Mouse (Mus musculus) G1E (cell line): ENCODE results near the gene Arrdc5.

ENCODE experiments used
- CTCF ChIP-seq: IDR thresholded peaks from 2 replicates; pipeline ENCODE4 v1.5.1; 2012; ENCODE audit warnings: low read depth, low read length, inconsistent platforms, mixed read lengths
- GATA1 ChIP-seq: IDR thresholded peaks from 2 replicates; pipeline ENCODE4 v1.6.1; 2012; ENCODE audit warnings: borderline replicate concordance, low read length, inconsistent platforms, mixed read lengths

DNA sequence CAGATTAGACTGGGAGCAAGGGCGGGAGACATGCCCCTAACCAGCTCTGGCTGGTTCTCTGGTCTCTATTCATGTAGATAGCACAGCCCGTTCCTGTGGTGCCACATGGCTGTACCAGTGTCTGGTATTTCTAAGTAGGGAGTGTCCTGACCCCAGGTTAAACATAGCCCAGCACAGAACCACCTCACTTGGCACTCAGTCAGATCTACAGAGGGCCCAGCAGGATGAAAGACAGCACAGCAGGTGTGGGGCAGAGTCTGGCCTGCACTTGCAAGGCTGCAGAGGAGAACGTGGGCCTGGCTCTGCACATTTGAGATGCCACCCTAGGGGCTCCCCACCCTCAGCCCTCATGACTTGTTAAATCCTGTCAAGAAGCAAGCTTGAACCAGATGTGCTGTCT, 38.9 kb downstream of the Arrdc5 start:
- no peak for TF ChIP-seq GATA1
- no peak for TF ChIP-seq CTCF
